Mouse (Mus musculus) embryonic fibroblast, embryonic 13.5 days (primary cell): ENCODE measurements at regions not wholly inside any gene's neighbourhood (a gene's known extent, or its start where the extent isn't known, plus 50 kb on each side); places are given as distances from the start of the nearest gene placed in this dataset.

Experiments
- CTCF ChIP-seq: IDR thresholded peaks from 2 replicates; pipeline ENCODE4 v1.5.1; 2011; ENCODE audit warnings: mild to moderate bottlenecking, control low read depth, low read length, moderate library complexity, borderline replicate concordance; ENCODE audit not compliant: insufficient read depth
- POLR2A ChIP-seq: IDR thresholded peaks from 2 replicates; pipeline ENCODE4 v1.6.1; 2011; ENCODE audit warnings: low read depth, mild to moderate bottlenecking, control low read depth, low read length, moderate library complexity

DNA sequence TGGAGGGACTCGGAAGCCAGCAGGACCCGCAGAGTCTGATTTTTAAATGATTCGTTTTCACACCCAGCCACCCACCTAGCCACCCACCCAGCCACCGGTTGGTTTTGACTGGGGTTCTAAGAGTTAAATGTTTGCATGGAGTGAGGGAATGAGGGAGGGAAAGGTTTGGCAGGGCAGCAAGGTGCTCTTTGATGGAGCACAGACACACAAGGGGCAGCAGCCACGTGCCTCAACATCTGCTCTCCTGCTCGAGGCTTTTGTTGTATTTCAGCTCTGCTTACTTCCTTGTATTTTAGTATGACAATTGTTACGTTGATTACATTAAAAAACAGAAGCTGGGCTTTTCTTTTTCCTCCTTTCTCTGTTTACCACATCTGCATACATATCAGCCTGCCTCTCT lies 367.6 kb downstream of the Ajap1 start:
- TF ChIP-seq CTCF = no peak
- no peak for TF ChIP-seq POLR2A
